10 mouse cellular contexts compared by ENCODE assay signal in the genomic region with DNA sequence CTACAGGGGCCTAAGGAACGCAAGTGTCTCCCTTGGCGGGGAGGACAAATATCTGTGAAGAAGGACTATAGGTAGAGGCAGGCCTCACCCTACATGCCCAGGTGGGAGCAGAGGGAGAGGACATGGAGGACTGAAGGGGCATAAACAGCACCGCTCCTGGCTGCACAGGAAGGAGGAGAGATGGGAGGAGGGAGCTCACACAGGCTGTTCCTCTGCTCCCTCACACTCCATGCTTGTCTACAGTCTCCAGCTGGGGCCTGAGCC. TPM values are rescaled to one million over a fixed set of nuclear protein-coding genes. Genes with fewer than 3 reads are reported as not detected.
DNase-seq lines count a peak whose midpoint lies in the region; ATAC-seq and TF ChIP-seq lines count a peak whose summit lies in the region.
"Had no signal": no experiment of that assay in that cellular context is flagged by ENCODE, and none has a peak within 500 bp of the region (broad histone marks: within the 10 kb centered on the region; RNA-seq: fewer than 3 reads in every experiment).

No protein-coding gene starts in this region.

- 63% methylated on average over 3 of the region's 3 CpGs for WGBS in kidney, embryonic 14.5 days
- WGBS in embryonic facial prominence, embryonic 12.5 days = 28% methylated on average over 3 of the region's 3 CpGs
- WGBS in forebrain, postnatal 0 days = 47% methylated on average over 3 of the region's 3 CpGs
- 30% methylated on average over 3 of the region's 3 CpGs for WGBS in midbrain, embryonic 13.5 days

- H3K27ac ChIP-seq in kidney, embryonic 14.5 days (ENCODE audit: low read depth, low read length) = 0 out of 2 replicates have a peak overlapping the region, but pooled peaks have one; percentile 24
- H3K27ac ChIP-seq in embryonic facial prominence, embryonic 12.5 days = peak overlapping the region; percentile 88
- peak overlapping the region; percentile 69; the same call in 1 of the 2 replicates for H3K27ac ChIP-seq in forebrain, postnatal 0 days (ENCODE audit: low read depth, low read length)
- peak overlapping the region; percentile 89 for H3K27ac ChIP-seq in midbrain, embryonic 13.5 days

- no peak for ATAC-seq in kidney, embryonic 14.5 days (ENCODE audit: low FRiP score, low TSS enrichment)
- ATAC-seq in embryonic facial prominence, embryonic 12.5 days (ENCODE audit: insufficient number of reproducible peaks, insufficient read depth, low FRiP score, low TSS enrichment) = no peak
- ATAC-seq in forebrain, postnatal 0 days = peak; percentile 19
- peak; percentile 40 for ATAC-seq in midbrain, embryonic 13.5 days
- ATAC-seq in megakaryocyte-erythroid progenitor cell, adult 5-6 weeks (replicated peaks; ENCODE audit: low FRiP score, low TSS enrichment, poor library complexity, severe bottlenecking) = no peak
- ATAC-seq in megakaryocyte progenitor cell, adult 5-6 weeks (replicated peaks; ENCODE audit: poor library complexity) = no peak

- no peaks in the 10 kb centered on the region for H3K27me3 ChIP-seq in kidney, embryonic 14.5 days (ENCODE audit: control insufficient read depth, insufficient read depth, low read length)
- H3K27me3 ChIP-seq in embryonic facial prominence, embryonic 12.5 days = no peaks in the 10 kb centered on the region
- H3K27me3 ChIP-seq in forebrain, postnatal 0 days (ENCODE audit: insufficient read depth, low read length) = no peaks in the 10 kb centered on the region
- no peaks in the 10 kb centered on the region for H3K27me3 ChIP-seq in midbrain, embryonic 13.5 days

- no peak overlapping the region for H3K4me2 ChIP-seq in kidney, embryonic 14.5 days (replicated peaks; ENCODE audit: low read depth, low read length)
- peak overlapping the region; percentile 26; the same call in 1 of the 2 replicates for H3K4me2 ChIP-seq in embryonic facial prominence, embryonic 12.5 days (replicated peaks)
- H3K4me2 ChIP-seq in forebrain, postnatal 0 days (ENCODE audit: low read depth) = no peak overlapping the region
- H3K4me2 ChIP-seq in midbrain, embryonic 13.5 days (replicated peaks) = no peak overlapping the region

- H3K4me1 ChIP-seq in kidney, embryonic 14.5 days (ENCODE audit: control insufficient read depth, insufficient read depth, low read length) = peaks cover 34% of the 10 kb centered on the region
- peaks cover 75% of the 10 kb centered on the region for H3K4me1 ChIP-seq in embryonic facial prominence, embryonic 12.5 days
- 0 out of 2 replicates have a peak, but pooled peaks cover 3% of the 10 kb centered on the region for H3K4me1 ChIP-seq in forebrain, postnatal 0 days (ENCODE audit: insufficient read depth)
- peaks cover 27% of the 10 kb centered on the region for H3K4me1 ChIP-seq in midbrain, embryonic 13.5 days (replicated peaks)

- no peak for DNase-seq in kidney, postnatal 14 days
- no peak for DNase-seq in forebrain, postnatal 0 days
- DNase-seq: cerebellum, adult 2 months had no signal

- no peaks in the 10 kb centered on the region for H3K9me3 ChIP-seq in kidney, embryonic 14.5 days (ENCODE audit: control insufficient read depth, low read length)
- H3K9me3 ChIP-seq in embryonic facial prominence, embryonic 12.5 days = no peaks in the 10 kb centered on the region; the same call in 1 of the 2 replicates
- H3K9me3 ChIP-seq in forebrain, postnatal 0 days (ENCODE audit: low read length) = no peaks in the 10 kb centered on the region
- no peaks in the 10 kb centered on the region for H3K9me3 ChIP-seq in midbrain, embryonic 13.5 days

- H3K9ac ChIP-seq in kidney, embryonic 14.5 days (ENCODE audit: low read depth, low read length) = no peak overlapping the region
- H3K9ac ChIP-seq in embryonic facial prominence, embryonic 12.5 days = no peak overlapping the region
- H3K9ac ChIP-seq in forebrain, postnatal 0 days = no peak overlapping the region
- H3K9ac ChIP-seq in midbrain, embryonic 13.5 days (replicated peaks) = 0 out of 2 replicates have a peak overlapping the region, but pooled peaks have one; percentile 36

- no peak overlapping the region for H3K4me3 ChIP-seq in kidney, embryonic 14.5 days (ENCODE audit: low read length)
- H3K4me3 ChIP-seq in embryonic facial prominence, embryonic 12.5 days = no peak overlapping the region
- H3K4me3 ChIP-seq in forebrain, postnatal 0 days (ENCODE audit: low read depth, low read length) = no peak overlapping the region
- H3K4me3 ChIP-seq in midbrain, embryonic 13.5 days (replicated peaks) = no peak overlapping the region
- H3K4me3 ChIP-seq: erythroblast, embryonic 14.5 days had no signal

- TF ChIP-seq CTCF in forebrain, postnatal 0 days (IDR thresholded peaks at IDR 0.05; ENCODE audit: low read depth) = no peak

- no peaks in the 10 kb centered on the region for H3K36me3 ChIP-seq in kidney, embryonic 14.5 days (ENCODE audit: control insufficient read depth, insufficient read depth, low read length)
- no peaks in the 10 kb centered on the region for H3K36me3 ChIP-seq in embryonic facial prominence, embryonic 12.5 days
- H3K36me3 ChIP-seq in forebrain, postnatal 0 days (ENCODE audit: insufficient read depth) = no peaks in the 10 kb centered on the region
- H3K36me3 ChIP-seq in midbrain, embryonic 13.5 days = no peaks in the 10 kb centered on the region

RNA-seq across cellular contexts. Expression of a gene that starts 25.9 kb away (rescaled TPM):
- polyA plus RNA-seq in kidney, embryonic 14.5 days (2014; fragmentation: Nextera tagmentation; extraction: Ambion mirVana) = 11.4 and 16.5 TPM in 2 replicates
- polyA plus RNA-seq in embryonic facial prominence, embryonic 12.5 days (2016; fragmentation: Nextera tagmentation; extraction: Ambion mirVana) = 8.9 and 10.4 TPM in 2 replicates
- 2.6 and 2.8 TPM in 2 replicates for total RNA-seq in forebrain, postnatal 0 days (2014; rRNA removed)
- 1.8 TPM in 2 replicates for polyA plus RNA-seq in forebrain, postnatal 0 days (2015; fragmentation: Nextera tagmentation; extraction: Ambion mirVana)
- 5.5 and 5.9 TPM in 2 replicates for polyA plus RNA-seq in midbrain, embryonic 13.5 days (2015; fragmentation: Nextera tagmentation; extraction: Ambion mirVana)
- total RNA-seq in megakaryocyte-erythroid progenitor cell, adult 5-6 weeks (2014; fragmentation: Nextera tagmentation) = 1.8 and 8.0 TPM in 2 replicates
- total RNA-seq in megakaryocyte-erythroid progenitor cell, adult 5-6 weeks (2017) = 0.80 and 1.1 TPM in 2 replicates
- 1.5 and 2.0 TPM in 2 replicates for total RNA-seq in megakaryocyte progenitor cell, adult 5-6 weeks (2015)
- total RNA-seq in megakaryocyte progenitor cell, adult 5-6 weeks (2017) = 1.7 and 2.6 TPM in 2 replicates
- polyA plus RNA-seq: erythroblast, embryonic 14.5 days had no signal

RNA-seq across cellular contexts. Expression of a gene that starts 58.6 kb away (rescaled TPM):
- polyA plus RNA-seq in kidney, embryonic 14.5 days (2014; fragmentation: Nextera tagmentation; extraction: Ambion mirVana) = 15.7 and 23.9 TPM in 2 replicates
- polyA plus RNA-seq in embryonic facial prominence, embryonic 12.5 days (2016; fragmentation: Nextera tagmentation; extraction: Ambion mirVana) = 69.6 and 80.7 TPM in 2 replicates
- 10.7 and 14.2 TPM in 2 replicates for total RNA-seq in forebrain, postnatal 0 days (2014; rRNA removed)
- polyA plus RNA-seq in forebrain, postnatal 0 days (2015; fragmentation: Nextera tagmentation; extraction: Ambion mirVana) = 24.6 and 30.4 TPM in 2 replicates
- polyA plus RNA-seq in midbrain, embryonic 13.5 days (2015; fragmentation: Nextera tagmentation; extraction: Ambion mirVana) = 33.2 and 38.7 TPM in 2 replicates
- 0.57 TPM in 1 of 2 replicates, not detected in the other for total RNA-seq in megakaryocyte-erythroid progenitor cell, adult 5-6 weeks (2014; fragmentation: Nextera tagmentation)
- total RNA-seq in megakaryocyte-erythroid progenitor cell, adult 5-6 weeks (2017) = not detected in 2 replicates
- not detected in 2 replicates for total RNA-seq in megakaryocyte progenitor cell, adult 5-6 weeks (2015)
- total RNA-seq in megakaryocyte progenitor cell, adult 5-6 weeks (2017) = not detected in 2 replicates
- total RNA-seq: granulocyte monocyte progenitor cell, adult 5-6 weeks had no signal

Comparison
In these comparisons a context has a peak if more than half of its experiments do, and no peak if none do; other contexts are left out.
1. ATAC-seq: peak in forebrain, postnatal 0 days (single experiment) and midbrain, embryonic 13.5 days (single experiment); none in kidney, embryonic 14.5 days (single experiment), embryonic facial prominence, embryonic 12.5 days (single experiment), megakaryocyte-erythroid progenitor cell, adult 5-6 weeks (single experiment) and megakaryocyte progenitor cell, adult 5-6 weeks (single experiment).
2. H3K27ac ChIP-seq: peak in every context shown above with its lines; median percentile 89 in midbrain, embryonic 13.5 days; 88 in embryonic facial prominence, embryonic 12.5 days; 69 in forebrain, postnatal 0 days; 24 in kidney, embryonic 14.5 days.